Mouse (Mus musculus) 3T3-L1 (cell line): ENCODE data around the gene Mink1.
A peak's percentile ranks its signal among the peaks of the same experiment; 100 is the strongest.
"Not testable (repeated sequence)": the region's sequence is repeated elsewhere in the genome, so short reads cannot be mapped to it uniquely, and the experiment has no call there.

Source experiments
- DNase-seq: peaks from one replicate; pipeline ENCODE4 v3.0.0-alpha.2; 2015; ENCODE audit warnings: low read depth, low spot score

Mink1 gene

DNA sequence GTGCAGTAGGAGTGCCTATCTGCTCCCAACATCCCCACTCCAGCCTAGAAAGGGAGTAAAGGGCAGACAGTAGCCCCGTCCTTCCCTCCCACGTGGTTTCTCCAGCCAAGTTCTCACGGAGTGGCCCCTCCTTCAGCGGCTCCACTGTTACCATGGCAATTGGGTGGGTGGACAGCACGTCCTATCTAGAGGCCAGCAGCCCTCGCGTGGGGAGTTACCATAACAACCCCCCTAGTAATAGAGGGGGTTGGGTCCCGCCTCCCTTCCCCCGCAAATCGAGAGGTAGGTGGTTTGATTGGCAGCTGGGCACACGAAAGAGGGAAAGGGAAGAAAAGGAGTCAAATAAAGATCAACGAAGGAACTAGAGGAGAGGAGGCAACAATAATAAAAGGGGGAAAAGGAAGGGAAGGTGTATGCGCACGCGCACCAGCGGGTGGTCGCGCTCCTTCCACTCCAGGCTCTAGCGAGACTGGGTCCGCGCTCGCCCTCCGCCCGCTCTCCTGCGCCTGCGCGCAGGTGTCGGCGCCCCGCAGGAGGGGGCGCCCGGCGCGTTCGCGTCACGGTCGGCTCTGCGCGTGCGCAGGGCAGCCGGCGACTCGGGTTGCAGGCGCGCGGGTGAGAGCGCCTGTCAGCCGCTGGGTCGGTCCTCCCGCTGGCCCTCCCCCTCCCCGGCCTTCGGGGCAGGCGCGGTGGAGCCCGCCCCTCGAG lies at the start of gene Mink1:
TSS of gene Mink1 (plus strand) at position 595 of the 708 bp plus-strand sequence.
- DNase-seq: peak; percentile 92

DNA sequence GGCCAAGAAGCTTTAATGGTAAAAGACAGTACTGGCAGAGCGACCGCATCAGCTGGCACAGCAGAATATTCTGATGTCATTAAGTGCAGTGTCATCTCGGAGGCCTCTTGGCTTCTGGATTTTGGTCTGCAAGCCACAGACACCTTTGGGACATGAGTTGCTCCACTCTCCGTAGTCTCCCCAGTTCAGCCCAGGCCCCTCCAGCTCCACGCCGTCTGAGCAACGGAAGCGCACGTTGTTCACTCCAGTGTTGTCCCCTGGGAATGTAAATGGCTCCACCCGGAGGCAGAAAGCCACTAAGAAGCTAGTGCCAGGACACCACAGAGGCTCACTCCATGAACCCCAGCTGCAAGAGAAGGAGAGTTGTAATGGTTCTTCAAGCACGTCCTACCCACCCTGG lies 49.2 kb upstream of the Mink1 start:
- no peak for DNase-seq

DNA sequence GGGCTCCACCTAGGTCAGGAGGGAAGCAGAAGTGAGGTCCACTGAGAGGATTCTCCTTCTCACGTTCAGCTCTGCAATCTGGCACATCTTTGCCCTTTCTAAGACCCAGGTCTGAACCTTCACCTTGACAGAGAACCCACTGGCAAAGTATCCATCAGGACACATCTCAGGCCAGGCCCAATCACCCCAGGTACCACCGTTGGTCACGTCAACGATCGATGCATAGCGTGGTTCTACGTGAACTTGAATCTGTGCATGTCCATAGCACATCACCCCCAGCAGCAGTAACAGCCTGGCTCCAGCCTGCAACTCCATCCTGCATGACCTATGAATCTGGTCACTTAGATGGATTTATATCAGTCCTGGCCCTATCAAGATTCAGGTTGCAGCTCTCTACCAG lies 48.4 kb upstream of the Mink1 start, which contains the start of gene Vmo1:
TSS of gene Vmo1 (minus strand) at position 329 of the 400 bp plus-strand sequence.
- DNase-seq: no peak

DNA sequence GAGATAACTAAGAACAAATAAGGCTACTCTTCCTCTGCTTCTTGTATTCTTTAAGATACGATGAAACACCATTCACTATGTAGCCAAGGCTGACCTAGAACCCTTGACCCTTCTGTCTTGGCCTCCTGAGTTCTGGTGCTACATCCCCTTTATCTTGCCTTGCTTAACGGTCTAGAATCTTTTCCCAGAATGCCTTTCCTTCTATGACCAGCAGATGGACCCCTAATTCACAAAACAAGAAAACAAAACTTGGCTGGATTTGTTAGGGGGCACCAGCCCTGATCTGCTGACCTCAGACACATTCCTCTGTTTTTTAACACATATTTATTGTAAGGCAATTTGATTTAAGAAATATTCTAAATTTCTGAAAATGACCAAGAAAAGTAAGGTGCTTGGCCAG lies 46.3 kb upstream of the Mink1 start:
- peak; percentile 71 for DNase-seq

DNA sequence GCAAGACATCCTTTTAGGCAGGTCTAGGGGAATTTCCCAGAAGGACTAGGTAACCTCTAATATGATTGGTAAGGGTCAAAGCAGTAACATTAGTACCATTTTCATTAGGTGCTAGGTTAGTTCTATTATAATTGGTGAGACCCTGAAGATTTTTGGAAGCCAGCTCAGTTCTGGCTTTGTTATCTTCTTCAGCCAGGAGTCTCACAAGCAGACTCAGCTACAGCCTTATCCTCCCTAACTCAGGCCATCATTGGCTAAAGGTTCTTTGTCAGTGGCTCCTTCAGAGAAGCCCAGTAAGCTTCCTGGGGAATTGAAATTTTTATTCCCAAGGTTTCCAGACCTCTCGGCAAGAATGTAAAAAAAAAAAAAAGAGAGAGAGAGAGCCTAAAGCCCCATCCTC lies 44.2 kb upstream of the Mink1 start:
- DNase-seq: no peak

DNA sequence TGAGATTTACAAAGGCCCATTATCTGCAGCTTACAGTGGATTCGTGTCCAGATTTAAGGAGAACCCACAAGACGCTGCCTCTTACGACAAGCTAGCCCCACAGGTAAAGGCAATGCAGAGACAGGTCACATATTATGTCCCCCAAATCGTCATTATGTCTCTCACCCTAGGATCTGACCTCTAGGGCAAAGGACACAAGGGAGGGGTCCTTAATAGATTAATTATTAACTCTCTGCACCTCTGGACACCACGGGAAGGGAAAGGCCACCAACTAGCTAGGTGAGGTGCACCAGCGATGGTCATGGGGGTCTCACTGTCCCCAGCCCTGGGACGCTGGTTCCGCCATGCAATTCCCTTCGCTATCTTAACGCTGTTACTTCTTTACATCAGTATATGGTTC lies 43.8 kb upstream of the Mink1 start, which contains the start of gene Gltpd2:
TSS of gene Gltpd2 (plus strand) at position 274 of the 400 bp plus-strand sequence.
- no peak for DNase-seq

DNA sequence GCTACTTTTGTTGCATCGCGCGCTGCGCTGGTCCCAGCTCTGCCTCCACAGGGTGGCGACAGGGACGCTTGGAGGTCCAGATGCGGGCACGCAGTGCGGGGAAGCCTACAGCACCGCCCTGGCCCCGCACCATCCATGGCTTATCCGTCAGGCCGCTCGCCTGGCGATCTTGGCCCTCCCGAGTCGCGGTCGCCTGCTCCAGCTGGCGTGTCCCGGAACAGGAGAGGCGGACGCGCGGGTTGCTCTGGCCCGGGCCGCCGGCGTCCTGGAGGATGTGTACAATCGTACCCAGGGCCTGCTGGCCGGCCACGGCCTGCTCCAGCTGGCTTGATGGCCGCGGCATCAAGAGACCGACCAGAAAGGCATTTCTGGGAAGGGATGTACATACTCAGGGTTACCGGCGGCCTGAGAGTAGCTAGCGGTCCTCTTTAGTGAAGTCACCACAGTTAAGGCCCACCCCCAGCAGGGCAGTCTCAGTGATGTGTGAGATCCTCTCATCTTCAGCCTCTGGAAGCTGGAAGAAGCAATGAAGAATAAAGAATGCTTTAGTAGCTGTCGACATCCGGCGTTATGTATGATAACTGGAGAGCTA lies 42.4 kb upstream of the Mink1 start:
- DNase-seq: no peak

DNA sequence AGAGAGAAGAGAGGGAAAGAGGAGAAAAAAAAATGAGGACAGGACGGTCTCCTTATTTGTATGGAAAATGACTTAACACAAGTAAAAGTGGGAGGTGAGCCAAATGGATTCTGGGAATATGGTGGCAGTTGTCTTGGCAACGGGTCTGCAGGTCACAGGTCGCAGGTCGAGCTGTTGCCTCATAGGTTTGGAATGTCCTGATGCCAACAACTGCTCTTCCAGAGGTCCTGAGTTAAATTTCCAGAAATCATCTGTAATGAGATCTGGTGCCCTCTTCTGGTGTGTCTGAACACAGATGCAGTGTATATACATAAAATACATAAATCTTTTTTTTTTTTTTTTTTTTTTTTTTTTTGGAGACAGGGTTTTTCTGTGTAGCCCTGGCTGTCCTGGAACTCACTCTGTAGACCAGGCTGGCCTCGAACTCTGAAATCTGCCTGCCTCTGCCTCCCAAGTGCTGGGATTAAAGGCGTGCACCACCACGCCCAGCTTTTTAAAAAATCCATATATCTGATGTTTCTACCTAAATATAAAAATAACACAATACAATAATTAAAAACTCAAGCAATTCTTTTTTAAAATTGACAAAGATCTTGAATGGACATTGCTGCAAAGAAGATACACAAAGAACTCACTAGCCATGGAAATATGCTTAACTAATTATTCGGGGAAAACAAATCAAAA lies 39.2 kb upstream of the Mink1 start:
- peak; percentile 68 for DNase-seq

DNA sequence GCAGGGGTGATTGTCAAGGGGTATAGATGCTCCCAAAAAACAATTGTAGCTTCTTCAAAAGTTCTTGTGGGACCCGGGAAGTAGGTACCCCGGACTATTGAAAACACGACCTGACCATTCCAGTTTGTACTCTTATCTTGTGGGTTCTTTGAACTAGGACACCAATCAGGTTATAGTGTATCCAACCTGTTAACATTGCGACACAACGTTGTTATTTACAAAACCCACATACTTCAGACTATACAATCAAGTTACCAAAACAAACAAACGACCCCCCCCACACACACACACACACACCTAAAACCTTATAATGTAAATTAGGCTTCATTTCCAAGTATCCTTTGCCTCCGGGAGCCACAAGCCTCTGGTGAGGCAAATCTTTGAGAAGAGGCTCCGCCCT lies 37.9 kb upstream of the Mink1 start:
- DNase-seq: no peak

DNA sequence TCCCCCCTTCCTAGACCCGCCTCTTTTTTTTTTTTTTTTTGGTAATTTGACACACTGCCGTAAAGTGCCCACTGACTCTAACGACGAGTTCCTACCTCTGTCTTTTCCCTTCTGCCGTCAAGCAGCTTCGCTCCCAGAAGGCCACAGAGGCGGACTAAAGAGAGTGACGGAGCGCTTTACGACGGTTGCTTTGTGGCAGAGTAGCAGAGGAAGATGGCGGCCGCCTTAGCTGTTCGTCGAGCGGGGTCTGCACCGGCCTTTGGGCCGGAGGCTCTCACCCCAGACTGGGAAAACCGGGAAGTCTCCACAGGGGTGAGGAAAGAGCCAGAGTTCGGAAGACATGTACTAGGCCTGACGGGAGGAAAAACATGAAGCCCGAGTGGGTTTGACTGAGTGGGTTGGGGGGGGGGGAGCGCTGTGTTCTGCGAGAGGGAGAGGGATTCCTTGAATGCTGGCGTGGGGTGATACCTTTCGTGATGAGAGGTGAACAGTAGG lies 37.5 kb upstream of the Mink1 start, which contains the start of gene Psmb6:
TSS of gene Psmb6 (plus strand) at position 184 of the 495 bp plus-strand sequence.
- DNase-seq: peak; percentile 98

DNA sequence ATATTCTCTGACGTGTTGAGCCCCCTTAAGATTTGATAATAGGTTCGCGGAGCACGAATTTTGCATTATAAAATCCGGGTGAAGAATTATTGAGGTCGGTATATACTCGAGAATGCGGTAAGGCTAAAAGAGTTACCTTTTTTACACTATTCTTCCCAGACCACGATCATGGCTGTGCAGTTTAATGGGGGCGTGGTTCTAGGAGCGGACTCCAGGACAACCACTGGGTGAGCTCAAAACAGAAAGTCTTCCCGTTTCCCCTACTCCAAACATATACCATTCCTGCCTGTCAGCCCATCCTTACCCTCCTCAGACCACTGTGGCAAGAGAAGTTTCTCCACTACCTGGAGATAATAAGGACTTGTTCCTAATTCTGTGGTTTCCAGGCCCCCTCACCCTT lies 37.0 kb upstream of the Mink1 start:
- DNase-seq: peak; percentile 59

DNA sequence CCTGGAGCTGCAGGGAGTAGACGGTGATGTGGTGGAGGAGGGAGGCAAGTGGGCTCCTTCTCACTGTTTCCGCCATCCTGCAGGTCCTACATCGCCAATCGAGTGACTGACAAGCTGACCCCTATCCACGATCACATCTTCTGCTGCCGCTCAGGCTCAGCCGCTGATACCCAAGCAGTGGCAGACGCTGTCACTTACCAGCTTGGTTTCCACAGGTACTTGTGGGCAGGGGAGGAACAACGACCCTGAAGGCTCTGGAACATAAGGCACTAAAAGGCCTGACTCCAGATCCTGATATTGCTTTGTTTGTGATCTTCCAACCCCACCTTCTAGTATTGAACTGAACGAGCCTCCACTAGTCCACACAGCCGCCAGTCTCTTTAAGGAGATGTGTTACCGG lies 36.5 kb upstream of the Mink1 start:
- DNase-seq: no peak

DNA sequence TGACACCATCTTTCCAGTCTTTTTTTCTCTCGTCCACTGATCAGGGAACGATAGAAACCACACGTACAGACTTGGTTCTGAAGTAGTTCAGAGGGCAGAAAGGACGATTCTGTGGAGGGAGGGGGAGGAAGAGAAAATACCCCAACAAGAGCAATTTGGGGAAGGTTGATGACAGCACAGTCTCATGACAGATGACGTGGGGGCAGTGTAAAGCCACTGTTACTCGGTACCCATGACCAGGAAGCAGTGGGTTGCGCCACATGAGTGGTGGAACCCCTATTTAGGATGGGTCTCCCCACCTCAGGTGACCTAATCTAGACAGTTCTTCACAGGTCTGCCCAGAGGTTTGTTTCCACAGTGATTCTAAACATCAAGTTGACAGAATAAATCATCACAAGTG lies 34.1 kb upstream of the Mink1 start:
- no peak for DNase-seq

DNA sequence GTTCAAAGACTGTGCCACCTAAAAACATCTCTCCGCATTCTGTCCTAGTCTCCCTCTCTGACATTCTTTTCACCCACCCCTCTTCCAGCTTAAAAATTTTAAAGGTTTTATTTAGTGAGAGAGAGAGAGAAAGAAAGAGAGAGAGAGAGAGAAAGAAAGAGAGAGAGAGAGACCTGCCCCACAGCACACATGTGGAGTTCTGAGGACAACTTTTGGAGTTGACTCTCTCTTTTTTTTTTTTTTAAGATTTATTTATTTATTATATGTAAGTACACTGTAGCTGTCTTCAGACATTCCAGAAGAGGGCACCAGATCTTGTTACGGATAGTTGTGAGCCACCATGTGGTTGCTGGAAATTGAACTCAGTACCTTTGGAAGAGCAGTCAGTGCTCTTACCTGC lies 31.6 kb upstream of the Mink1 start:
- not testable (repeated sequence) for DNase-seq

DNA sequence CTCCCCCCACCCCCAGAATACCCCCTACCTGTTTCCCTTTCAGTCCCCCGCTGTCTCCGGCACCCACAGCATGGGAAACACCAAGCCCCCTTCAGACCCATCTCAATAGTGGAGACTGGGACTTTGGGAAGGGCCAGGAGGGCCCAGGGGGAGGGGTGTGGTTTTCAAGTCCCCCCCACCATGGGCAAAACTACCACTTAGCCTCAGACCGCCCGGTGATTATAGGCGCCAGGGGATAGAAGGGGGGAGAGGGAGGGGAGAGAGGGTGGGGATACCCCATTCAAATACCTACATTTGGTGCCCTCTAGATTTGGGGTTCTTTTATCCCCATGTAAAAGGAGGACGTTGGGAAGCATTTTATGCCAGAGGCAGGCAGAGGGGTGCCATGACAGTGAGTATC lies 29.8 kb upstream of the Mink1 start, which contains the start of gene Gm40193:
TSS of gene Gm40193 (minus strand) at position 101 of the 400 bp plus-strand sequence.
- no peak for DNase-seq

DNA sequence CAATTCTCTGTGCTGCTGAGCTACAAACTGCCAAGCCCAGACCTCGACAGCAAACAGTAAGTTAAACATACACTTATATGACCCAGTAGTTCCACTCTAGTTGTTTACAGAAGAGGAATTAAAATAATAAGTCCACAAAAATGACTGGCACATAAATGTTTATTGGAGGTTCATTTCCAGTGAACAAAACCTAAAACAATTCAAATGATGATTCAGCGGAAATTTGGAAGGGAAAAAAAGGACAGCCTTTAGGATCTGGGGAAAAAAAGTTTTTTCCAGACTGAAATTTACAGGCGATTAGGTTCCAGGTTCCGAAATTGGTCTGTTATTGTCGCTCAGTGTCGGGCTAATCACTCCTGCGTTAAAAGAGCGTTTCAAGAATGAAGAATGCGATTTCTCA lies 23.3 kb upstream of the Mink1 start:
- DNase-seq: no peak

DNA sequence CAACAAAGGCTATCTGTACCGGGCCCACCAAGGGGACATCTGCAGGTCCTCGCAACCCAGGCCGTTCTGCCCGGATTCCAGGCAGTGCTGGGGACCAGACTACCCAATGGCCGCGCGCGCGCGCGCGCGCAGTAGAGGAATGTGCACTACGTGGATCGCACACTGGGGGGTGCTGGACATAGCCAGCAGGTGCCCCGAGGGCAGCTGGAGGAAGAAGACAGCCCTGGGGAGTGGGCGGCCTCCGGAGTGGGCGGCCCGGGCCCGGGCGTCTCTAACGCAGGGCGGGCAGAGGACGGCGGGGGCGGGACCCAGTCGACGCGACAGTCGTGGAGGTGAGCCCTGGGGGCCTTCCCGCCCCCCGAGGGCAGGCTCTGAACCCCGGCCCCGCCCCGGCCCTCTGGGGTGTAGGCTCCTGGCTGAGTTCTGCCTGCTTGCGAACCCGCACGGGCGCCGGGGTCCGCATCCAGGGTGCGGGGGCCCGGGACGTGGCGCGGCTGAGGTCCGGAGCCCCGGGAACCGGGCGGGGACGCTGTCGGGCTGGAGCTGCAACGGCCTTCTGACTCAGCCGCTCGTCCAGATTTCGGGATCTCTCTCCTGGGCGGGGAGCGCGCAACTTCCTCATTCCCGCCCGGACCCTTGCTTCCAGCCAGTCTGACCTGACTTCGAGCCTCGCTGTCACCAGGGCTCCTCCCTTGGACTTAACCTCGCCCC lies 22.6 kb upstream of the Mink1 start, which contains the start of gene Pld2:
TSS of gene Pld2 (plus strand) at position 188 of the 711 bp plus-strand sequence.
- peak; percentile 88 for DNase-seq

DNA sequence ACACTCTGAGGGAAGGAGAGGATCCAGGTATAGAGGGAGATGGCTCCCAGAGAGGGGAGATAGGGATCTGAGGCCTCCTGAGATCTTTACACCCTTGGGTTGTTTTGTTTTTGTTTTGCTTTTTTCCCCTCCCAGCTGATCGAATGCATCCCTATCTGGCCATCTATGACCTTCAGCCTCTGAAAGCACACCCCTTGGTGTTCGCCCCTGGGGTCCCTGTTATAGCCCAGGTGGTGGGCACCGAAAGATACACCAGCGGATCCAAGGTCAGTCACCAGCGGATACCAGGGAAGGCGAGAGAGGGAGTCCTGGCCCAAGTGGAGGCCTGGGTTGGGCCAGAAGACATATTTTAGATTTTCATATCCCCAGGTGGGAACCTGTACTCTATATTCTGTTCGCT lies 21.8 kb upstream of the Mink1 start:
- DNase-seq: no peak

DNA sequence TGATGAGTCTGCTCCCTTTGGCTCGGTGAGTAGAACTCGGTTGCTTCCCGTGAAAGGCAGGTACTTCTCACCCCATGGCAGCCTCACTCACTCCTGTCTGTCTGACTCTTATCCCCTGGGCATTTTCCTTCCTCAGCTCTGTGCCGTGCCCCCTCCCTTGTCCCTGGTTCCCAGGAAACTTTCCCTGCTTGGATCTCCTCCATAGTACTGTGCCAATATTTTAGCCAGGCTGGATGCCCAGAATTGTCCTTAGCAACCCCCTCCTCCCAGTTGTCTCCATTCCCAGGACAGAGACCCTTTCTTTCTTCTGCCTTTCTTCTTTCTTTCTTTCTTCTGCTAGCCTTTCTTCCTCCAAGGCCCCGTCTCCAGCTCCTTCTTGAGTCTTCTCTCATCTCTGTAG lies 21.3 kb upstream of the Mink1 start:
- no peak for DNase-seq

DNA sequence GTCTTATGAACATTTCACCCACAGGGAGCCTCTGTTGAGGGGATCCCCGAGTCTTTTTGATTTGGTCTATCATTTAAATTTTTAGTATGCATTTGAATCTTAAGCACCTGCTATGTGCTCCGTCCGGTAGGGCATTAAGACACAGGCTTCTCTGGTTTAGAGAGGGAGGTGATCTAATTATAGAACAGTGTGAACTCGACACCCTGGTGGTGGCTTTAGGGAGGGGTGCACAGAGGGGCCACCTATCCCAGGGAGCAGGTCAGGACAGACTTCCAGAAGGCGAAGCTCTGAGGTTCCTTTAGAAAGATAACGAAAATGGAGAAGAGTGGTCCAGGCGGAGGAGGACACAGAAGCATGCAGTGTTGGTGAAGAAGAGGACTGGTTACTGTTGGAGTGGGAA lies 18.2 kb upstream of the Mink1 start:
- no peak for DNase-seq

DNA sequence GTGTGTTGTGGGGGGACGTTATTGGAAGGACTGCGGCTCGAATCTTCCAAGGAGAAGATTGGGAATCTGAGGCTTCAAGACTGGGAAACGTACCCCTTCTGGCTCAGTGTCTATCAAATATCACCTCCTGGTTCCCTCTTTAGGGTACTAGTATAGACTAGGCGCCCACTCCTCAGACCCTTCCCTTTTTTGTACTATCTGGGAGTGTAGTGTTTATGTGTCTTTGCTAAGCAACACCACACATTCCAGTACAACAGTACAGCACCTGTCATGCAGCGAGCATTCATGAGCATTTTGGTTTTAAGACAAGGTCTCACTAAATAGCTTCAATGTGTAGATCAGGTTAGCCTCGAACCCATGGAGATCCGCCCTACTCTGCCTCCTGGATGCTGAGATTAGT lies 11.2 kb upstream of the Mink1 start:
- no peak for DNase-seq

DNA sequence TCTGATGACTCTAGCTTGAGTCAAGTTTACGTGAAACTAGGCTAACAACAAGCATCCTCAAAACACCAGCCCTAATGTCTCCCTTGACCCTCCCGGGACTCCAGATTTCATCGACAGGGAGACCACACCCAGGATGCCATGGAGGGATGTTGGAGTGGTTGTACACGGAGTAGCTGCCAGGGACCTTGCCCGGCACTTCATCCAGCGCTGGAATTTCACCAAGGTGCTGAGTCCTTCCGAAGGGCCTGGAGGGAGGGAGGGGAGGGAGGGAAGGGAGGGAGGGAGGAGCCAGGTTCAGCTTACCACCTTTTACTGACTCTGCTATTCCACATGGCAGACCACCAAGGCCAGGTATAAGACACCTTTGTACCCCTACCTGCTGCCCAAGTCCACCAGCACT lies 8.7 kb upstream of the Mink1 start:
- peak; percentile 23 for DNase-seq
